Mouse (Mus musculus): ENCODE measurements around the gene Cryzl1. TPM values are rescaled to one million over a fixed set of nuclear protein-coding genes. Genes with fewer than 3 reads are reported as not detected.
A peak's percentile ranks its signal among the peaks of the same experiment; 100 is the strongest.

Gene Cryzl1
- total and polyA plus RNA-seq, 3 experiments: 20.2 to 44.4 TPM; not detected in 1

DNA sequence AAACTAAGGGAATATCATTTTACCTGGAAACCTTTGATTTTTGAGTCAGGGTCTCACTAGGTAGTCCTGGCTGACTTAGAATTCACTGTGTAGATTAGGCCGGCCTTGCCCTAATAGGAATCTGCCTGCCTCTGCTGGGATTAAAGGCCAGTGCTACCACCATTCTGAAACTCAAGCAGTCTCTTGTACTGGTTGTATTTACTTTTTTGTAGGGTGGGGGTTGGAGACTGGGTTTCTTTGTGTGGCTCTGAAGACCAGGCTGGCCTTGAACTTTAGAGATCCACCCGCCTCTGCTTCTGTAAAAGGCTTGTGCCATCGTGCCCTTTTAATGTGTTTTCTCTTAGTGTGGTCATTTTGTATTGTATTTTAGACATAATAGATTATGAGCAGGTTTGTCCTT is 79.5 kb downstream of the Cryzl1 start:
- Histone ChIP-seq H3K4me3 (ENCODE audit: control insufficient read depth in 1 of 2, insufficient read depth in 1 of 2, low read depth in 2 of 2, low read length in 2 of 2) (peak overlapping the region; percentile 62 to 95), H3K9ac (ENCODE audit: control insufficient read depth, low read depth, low read length, poor library complexity, severe bottlenecking) (peak overlapping the region; percentile 100), H3K36me3 (ENCODE audit: control insufficient read depth in 1 of 2, insufficient read depth in 2 of 2, low read length in 2 of 2) (peaks cover 32 to 36% of the 10 kb centered on the region in 2 experiments), H3K4me1 (ENCODE audit: control insufficient read depth in 1 of 2, insufficient read depth in 2 of 2, low read length in 2 of 2) (peaks cover 5 to 10% of the 10 kb centered on the region in 2 experiments; a peak in 3 of 4 replicates), H3K9me3 (replicated peaks; ENCODE audit: insufficient read depth, low read length) (no peaks in the 10 kb centered on the region), H3K27me3 (ENCODE audit: control insufficient read depth in 1 of 2, insufficient read depth in 2 of 2, low read length in 2 of 2) (no peaks in the 10 kb centered on the region), H3K27ac (ENCODE audit: control insufficient read depth, low read depth, low read length) (no peak overlapping the region), H3K79me2 (ENCODE audit: control insufficient read depth, insufficient read depth, low read length, poor library complexity) (peaks cover 79% of the 10 kb centered on the region)
- TF ChIP-seq TBP (IDR thresholded peaks at IDR 0.05; ENCODE audit: low read depth, low read length) (no peak), HCFC1 (IDR thresholded peaks at IDR 0.05; ENCODE audit: low read depth, low read length) (no peak), TCF12 (IDR thresholded peaks at IDR 0.05; ENCODE audit: low read depth, low read length) (no peak), MYB (IDR thresholded peaks at IDR 0.05; ENCODE audit: low read depth, low read length) (no peak), USF2 (IDR thresholded peaks at IDR 0.05; ENCODE audit: borderline replicate concordance in 1 of 2, insufficient read depth in 1 of 2, low read depth in 1 of 2, low read length in 2 of 2) (no peak), GATA1 (IDR thresholded peaks at IDR 0.05; ENCODE audit: low read depth, low read length) (no peak), ZKSCAN1 (IDR thresholded peaks at IDR 0.05; ENCODE audit: low read depth, low read length) (no peak), MEF2A (IDR thresholded peaks at IDR 0.05; ENCODE audit: extremely low read depth, insufficient replicate concordance, low read depth, low read length, poor library complexity, severe bottlenecking) (no peak), JUND (IDR thresholded peaks at IDR 0.05; ENCODE audit: low read depth, low read length) (no peak), SIN3A (IDR thresholded peaks at IDR 0.05; ENCODE audit: low read length) (no peak), GABPA (IDR thresholded peaks at IDR 0.05; ENCODE audit: low read depth, low read length) (no peak), CHD1 (IDR thresholded peaks at IDR 0.05; ENCODE audit: low read depth, low read length) (no peak), ZC3H11A (IDR thresholded peaks at IDR 0.05; ENCODE audit: low read depth, low read length) (no peak)
- peak; percentile 33 for DNase-seq (ENCODE audit: low read depth, low spot score)

DNA sequence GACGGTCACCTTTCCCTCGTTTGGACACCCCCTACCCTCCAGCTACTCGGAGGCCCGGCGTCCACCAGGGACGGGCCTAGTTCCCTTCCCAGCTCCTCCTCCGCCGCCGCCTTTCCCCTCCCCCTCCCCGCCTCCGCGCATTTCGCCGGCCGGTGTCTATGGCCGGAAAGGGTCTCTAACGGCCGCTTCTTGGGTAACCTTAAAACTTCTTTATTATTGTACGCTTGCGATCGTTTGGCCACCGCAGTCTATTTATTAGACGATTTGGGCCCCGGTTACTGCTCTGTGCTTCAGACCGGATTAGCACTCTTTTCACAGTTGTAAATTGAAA is 80.6 kb downstream of the Cryzl1 start:
- H3K9ac ChIP-seq (ENCODE audit: control insufficient read depth, low read depth, low read length, poor library complexity, severe bottlenecking): peak overlapping the region; percentile 100
- H3K4me3 ChIP-seq (ENCODE audit: control insufficient read depth in 1 of 2, insufficient read depth in 1 of 2, low read depth in 2 of 2, low read length in 2 of 2): peak overlapping the region; percentile 95 to 97
- peaks cover 5 to 11% of the 10 kb centered on the region in 2 experiments; a peak in 3 of 4 replicates for H3K4me1 ChIP-seq (ENCODE audit: control insufficient read depth in 1 of 2, insufficient read depth in 2 of 2, low read length in 2 of 2)
- peaks cover 80% of the 10 kb centered on the region for H3K79me2 ChIP-seq (ENCODE audit: control insufficient read depth, insufficient read depth, low read length, poor library complexity)
- no peaks in the 10 kb centered on the region for H3K27me3 ChIP-seq (ENCODE audit: control insufficient read depth in 1 of 2, insufficient read depth in 2 of 2, low read length in 2 of 2)
- no peaks in the 10 kb centered on the region for H3K9me3 ChIP-seq (replicated peaks; ENCODE audit: insufficient read depth, low read length)
- peak; percentile 77 for DNase-seq (ENCODE audit: low read depth, low spot score)
- peaks cover 22 to 43% of the 10 kb centered on the region in 2 experiments for H3K36me3 ChIP-seq (ENCODE audit: control insufficient read depth in 1 of 2, insufficient read depth in 2 of 2, low read length in 2 of 2)
- H3K27ac ChIP-seq (ENCODE audit: control insufficient read depth, low read depth, low read length): peak overlapping the region; percentile 97
- TF ChIP-seq MYC (IDR thresholded peaks at IDR 0.05; ENCODE audit: low read depth, low read length) (no peak), SIN3A (IDR thresholded peaks at IDR 0.05; ENCODE audit: low read length) (peak; percentile 3; the same call in 1 of the 2 replicates), MYB (IDR thresholded peaks at IDR 0.05; ENCODE audit: low read depth, low read length) (0 out of 2 replicates have a peak, but pooled peaks have one; percentile 2)

Measured in MEL (cell line).